Mouse (Mus musculus) activated CD4-positive, CD25-positive, alpha-beta regulatory T cell, adult 9 weeks (primary cell): Measurements from ENCODE around the gene Map3k4. TPM values are rescaled to one million over a fixed set of nuclear protein-coding genes. Genes with fewer than 3 reads are reported as not detected.

ENCODE experiments used
- polyA plus RNA-seq: library from polyadenylated mRNA; unstranded; fragments of 100-300 nt; shearing (Covaris generic); gene quantifications from one replicate; pipeline ENCODE4 v1.2.1, GENCODE M21; 2017

Map3k4 gene
- polyA plus RNA-seq: 25.8 TPM

DNA sequence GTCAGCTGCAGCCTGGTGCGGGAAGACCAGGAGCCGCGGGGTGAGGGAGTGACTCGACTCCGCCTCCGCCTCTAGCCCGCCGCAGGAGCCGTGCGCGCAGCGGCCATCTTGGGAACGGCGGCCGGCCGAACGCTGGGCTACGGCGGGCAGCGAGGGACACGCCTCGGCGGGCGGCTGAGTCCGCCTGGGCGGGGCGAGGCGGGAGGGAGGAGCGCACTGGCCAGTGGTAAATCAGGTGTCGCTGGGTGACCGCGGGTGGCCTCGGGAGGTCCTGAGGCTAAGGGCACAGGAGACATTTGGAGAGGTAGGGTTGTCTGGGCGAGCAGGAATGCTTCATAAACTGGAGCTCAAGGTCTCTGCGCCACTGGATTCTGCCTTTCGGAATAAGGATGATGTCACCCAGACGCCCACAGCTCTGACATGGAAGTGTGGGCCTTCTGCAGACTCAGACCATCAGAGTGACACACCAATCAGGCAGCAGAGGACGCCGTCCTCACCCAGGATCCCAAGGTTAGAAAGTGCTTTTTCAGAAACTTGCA, at the start of gene Map3k4:
Gene Map3k4 (minus strand): TSS at position 134 of the 539 bp plus-strand sequence.

Other genes starting within 250 kb of the Map3k4 start
- gene Agpat4, start 200.1 kb downstream of the Map3k4 start, polyA plus RNA-seq: 14.5 TPM
- gene Plg, start 59.8 kb upstream of the Map3k4 start, polyA plus RNA-seq: not detected
- not detected for gene Slc22a3, start 188.9 kb upstream of the Map3k4 start, polyA plus RNA-seq